Mouse (Mus musculus): ENCODE measurements at regions not wholly inside any gene's neighbourhood (a gene's known extent, or its start where the extent isn't known, plus 50 kb on each side); places are given as distances from the start of the nearest gene placed in this dataset.
"Not testable (repeated sequence)": the region's sequence is repeated elsewhere in the genome, so short reads cannot be mapped to it uniquely, and the experiment has no call there.

DNA sequence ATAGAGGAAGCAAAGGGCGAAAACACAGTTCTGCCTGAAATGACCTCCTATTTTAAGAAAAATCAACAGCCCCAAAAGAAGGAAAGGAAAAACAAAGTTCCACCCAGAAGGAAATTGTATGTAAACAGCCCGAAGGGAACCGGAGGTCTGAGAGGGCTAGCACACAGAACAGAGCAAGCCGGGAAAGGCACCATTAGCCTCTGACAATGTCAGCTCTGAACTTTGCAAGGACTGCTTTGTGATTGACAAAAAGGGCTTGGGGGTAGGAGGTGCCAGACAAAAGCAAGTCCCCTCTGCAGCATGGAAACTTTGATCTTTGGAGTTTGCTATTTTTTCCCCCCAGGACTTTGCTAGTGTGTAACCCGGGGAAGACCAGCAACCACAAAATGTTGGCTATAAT lies 86.8 kb upstream of the Slc25a13 start:
- no peak overlapping the region for H3K4me3 ChIP-seq (ENCODE audit: low read depth, low read length)
- H3K4me1 ChIP-seq (ENCODE audit: insufficient read depth, low read depth, low read length) = 0 out of 2 replicates have a peak, but pooled peaks cover 4% of the 10 kb centered on the region
- DNase-seq (ENCODE audit: low spot score) (peak; percentile 42), ATAC-seq (no peak)
- TF ChIP-seq CTCF (IDR thresholded peaks at IDR 0.05) (no peak), EP300 (IDR thresholded peaks at IDR 0.05) (no peak)
- H3K27ac ChIP-seq (ENCODE audit: low read length) = no peak overlapping the region
- H3K9me3 ChIP-seq (ENCODE audit: low read length) = no peaks in the 10 kb centered on the region
- no peaks in the 10 kb centered on the region for H3K36me3 ChIP-seq (ENCODE audit: insufficient read depth, low read length)
- 30% methylated on average over 5 of the region's 5 CpGs for WGBS
- no peak overlapping the region for H3K4me2 ChIP-seq (replicated peaks; ENCODE audit: low read depth, low read length)
- H3K9ac ChIP-seq (replicated peaks; ENCODE audit: low read depth) = no peak overlapping the region
- no peaks in the 10 kb centered on the region for H3K27me3 ChIP-seq (replicated peaks; ENCODE audit: insufficient read depth, low read length)

DNA sequence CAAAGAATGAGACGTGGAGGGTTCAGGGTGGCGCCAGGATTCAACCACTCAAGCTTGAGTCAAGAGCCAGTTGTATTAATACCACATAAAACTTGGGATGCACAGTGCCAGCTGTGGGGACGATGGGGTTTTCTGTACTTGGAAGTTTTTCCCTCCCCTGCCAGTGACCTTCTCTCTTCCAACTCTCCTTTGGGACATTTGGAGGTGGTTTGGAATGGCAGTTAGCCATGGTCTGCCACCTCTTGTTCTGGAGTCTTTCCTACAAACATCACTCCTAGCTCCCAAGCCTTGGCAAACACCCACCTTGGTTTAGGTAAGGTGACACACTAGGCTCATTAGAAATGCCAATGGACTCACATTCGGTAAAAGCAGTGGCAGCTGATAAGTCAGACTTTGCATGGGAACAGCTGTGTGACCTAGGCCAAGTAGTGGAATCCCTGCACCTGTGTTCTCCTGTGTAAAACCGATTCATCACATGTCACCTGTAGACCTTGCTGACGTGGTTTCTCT lies 84.1 kb upstream of the Slc25a13 start:
- 0 out of 2 replicates have a peak, but pooled peaks cover 4% of the 10 kb centered on the region for H3K4me1 ChIP-seq (ENCODE audit: insufficient read depth, low read depth, low read length)
- no peaks in the 10 kb centered on the region for H3K36me3 ChIP-seq (ENCODE audit: insufficient read depth, low read length)
- DNase-seq (ENCODE audit: low spot score) (no peak), ATAC-seq (no peak)
- H3K9me3 ChIP-seq (ENCODE audit: low read length) = no peaks in the 10 kb centered on the region
- no peak overlapping the region for H3K9ac ChIP-seq (replicated peaks; ENCODE audit: low read depth)
- H3K4me2 ChIP-seq (replicated peaks; ENCODE audit: low read depth, low read length) = no peak overlapping the region
- WGBS = 85% methylated on average over 6 of the region's 6 CpGs
- H3K27ac ChIP-seq (ENCODE audit: low read length) = no peak overlapping the region
- no peaks in the 10 kb centered on the region for H3K27me3 ChIP-seq (replicated peaks; ENCODE audit: insufficient read depth, low read length)
- no peak for TF ChIP-seq CTCF (IDR thresholded peaks at IDR 0.05)
- TF ChIP-seq EP300 (IDR thresholded peaks at IDR 0.05) = no peak
- no peak overlapping the region for H3K4me3 ChIP-seq (ENCODE audit: low read depth, low read length)

DNA sequence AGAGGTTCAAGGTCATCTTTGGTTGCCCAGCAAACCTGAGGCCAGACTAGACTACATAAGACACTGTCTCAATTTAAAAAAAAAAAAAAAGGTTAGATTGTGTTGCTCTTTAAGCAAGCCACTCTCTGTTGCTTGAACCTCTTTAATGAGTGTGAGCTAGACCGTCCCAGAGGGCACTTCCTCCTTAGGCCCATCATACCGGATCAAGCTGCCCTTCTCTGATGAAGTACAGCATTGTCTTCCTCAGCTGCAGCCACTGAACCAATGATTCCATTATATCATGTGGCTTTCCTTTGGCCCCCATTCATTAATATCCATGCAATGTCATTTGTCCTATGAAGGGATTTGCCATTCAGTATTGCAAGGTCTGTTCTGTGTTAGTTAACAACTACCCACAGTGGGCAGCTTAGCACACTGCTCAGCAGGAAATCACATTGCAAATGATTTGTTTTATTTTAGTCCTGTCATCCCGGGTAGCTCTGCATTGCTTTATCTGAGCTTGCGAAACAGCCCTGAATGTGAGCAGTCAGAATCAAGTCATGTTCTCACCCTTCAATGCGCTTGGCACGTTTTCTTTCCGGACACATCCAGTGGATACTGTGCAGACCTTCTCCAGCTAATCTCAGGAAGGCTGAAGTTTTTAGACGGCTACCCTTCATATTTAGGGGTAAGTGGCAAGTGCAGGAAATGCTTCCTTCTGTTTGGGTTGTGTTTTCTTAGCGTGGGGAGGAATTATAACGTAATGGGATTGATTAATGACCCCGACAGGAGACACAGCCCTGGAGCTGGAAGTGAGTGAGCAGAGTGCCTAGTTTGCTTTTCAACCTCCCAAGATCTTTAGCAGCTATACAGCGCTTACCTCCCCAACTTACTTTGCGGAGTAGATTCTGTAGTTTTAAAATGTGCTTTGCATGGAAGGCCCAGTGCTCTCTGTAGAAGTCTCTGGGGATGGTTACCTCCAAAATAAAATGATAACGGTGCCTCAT lies 82.2 kb upstream of the Slc25a13 start:
- H3K4me3 ChIP-seq (ENCODE audit: low read depth, low read length) = no peak overlapping the region
- 0 out of 2 replicates have a peak, but pooled peaks cover 4% of the 10 kb centered on the region for H3K4me1 ChIP-seq (ENCODE audit: insufficient read depth, low read depth, low read length)
- no peak overlapping the region; the same call in 1 of the 2 replicates for H3K4me2 ChIP-seq (replicated peaks; ENCODE audit: low read depth, low read length)
- TF ChIP-seq CTCF (IDR thresholded peaks at IDR 0.05) = no peak
- peak; percentile 31; the same call in 1 of the 2 replicates for TF ChIP-seq EP300 (IDR thresholded peaks at IDR 0.05)
- no peaks in the 10 kb centered on the region for H3K27me3 ChIP-seq (replicated peaks; ENCODE audit: insufficient read depth, low read length)
- no peak overlapping the region for H3K9ac ChIP-seq (replicated peaks; ENCODE audit: low read depth)
- 42% methylated on average over 14 of the region's 14 CpGs for WGBS
- ATAC-seq (peak; percentile 90), DNase-seq (ENCODE audit: low spot score) (peak; percentile 83)
- H3K9me3 ChIP-seq (ENCODE audit: low read length) = no peaks in the 10 kb centered on the region
- H3K27ac ChIP-seq (ENCODE audit: low read length) = no peak overlapping the region
- H3K36me3 ChIP-seq (ENCODE audit: insufficient read depth, low read length) = no peaks in the 10 kb centered on the region

DNA sequence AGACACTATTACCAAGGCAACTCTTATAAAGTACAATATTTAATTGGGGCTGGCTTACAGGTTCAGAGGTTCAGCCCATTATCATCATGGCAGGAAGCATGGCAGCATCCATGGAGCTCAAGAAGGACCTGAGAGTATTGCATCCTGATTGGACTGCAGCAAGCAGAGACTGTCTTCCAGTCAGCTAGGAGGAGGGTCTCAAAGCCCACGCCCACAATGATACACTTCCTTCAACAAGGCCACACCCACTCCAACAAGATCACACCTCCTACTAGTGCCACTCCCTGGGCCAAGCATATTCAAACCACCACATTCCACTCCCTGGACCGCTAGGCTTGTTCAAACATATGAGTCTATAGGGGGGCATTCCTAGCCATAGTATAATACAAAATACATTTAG lies 78.6 kb upstream of the Slc25a13 start:
- H3K9me3 ChIP-seq (ENCODE audit: low read length); H3K4me2 ChIP-seq (replicated peaks; ENCODE audit: low read depth, low read length); H3K9ac ChIP-seq (replicated peaks; ENCODE audit: low read depth); H3K27ac ChIP-seq (ENCODE audit: low read length); H3K4me3 ChIP-seq (ENCODE audit: low read depth, low read length); DNase-seq (ENCODE audit: low spot score); H3K4me1 ChIP-seq (ENCODE audit: insufficient read depth, low read depth, low read length); ATAC-seq; H3K27me3 ChIP-seq (replicated peaks; ENCODE audit: insufficient read depth, low read length); H3K36me3 ChIP-seq (ENCODE audit: insufficient read depth, low read length): not testable (repeated sequence)
- 74% methylated on average over 2 of the region's 2 CpGs for WGBS

DNA sequence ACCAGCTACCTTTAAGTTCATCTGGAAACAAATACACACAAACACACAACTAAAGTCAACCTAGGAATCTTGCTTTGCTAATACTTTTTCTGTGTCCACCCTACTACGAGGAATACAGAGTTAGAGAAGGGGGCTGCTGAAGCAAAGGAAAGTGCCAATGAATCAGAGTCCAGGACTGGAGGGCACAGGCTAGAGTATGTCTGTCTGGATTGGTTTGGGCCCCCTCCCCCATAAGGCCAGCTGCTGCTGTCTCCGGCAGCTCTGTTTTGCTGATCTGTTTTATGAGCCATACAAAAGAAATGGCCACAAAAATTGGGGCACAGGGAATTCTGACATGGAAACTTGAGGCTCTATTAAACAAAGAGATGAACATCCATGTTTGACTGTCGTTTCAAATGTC lies 74.8 kb upstream of the Slc25a13 start:
- TF ChIP-seq EP300 (IDR thresholded peaks at IDR 0.05) (no peak), CTCF (IDR thresholded peaks at IDR 0.05) (no peak)
- 63% methylated on average over 3 of the region's 3 CpGs for WGBS
- no peak overlapping the region for H3K4me3 ChIP-seq (ENCODE audit: low read depth, low read length)
- H3K27me3 ChIP-seq (replicated peaks; ENCODE audit: insufficient read depth, low read length) = no peaks in the 10 kb centered on the region
- ATAC-seq (no peak), DNase-seq (ENCODE audit: low spot score) (no peak)
- no peak overlapping the region for H3K27ac ChIP-seq (ENCODE audit: low read length)
- no peak overlapping the region for H3K4me2 ChIP-seq (replicated peaks; ENCODE audit: low read depth, low read length)
- H3K36me3 ChIP-seq (ENCODE audit: insufficient read depth, low read length) = no peaks in the 10 kb centered on the region
- H3K4me1 ChIP-seq (ENCODE audit: insufficient read depth, low read depth, low read length) = no peaks in the 10 kb centered on the region
- no peaks in the 10 kb centered on the region for H3K9me3 ChIP-seq (ENCODE audit: low read length)
- H3K9ac ChIP-seq (replicated peaks; ENCODE audit: low read depth) = no peak overlapping the region

DNA sequence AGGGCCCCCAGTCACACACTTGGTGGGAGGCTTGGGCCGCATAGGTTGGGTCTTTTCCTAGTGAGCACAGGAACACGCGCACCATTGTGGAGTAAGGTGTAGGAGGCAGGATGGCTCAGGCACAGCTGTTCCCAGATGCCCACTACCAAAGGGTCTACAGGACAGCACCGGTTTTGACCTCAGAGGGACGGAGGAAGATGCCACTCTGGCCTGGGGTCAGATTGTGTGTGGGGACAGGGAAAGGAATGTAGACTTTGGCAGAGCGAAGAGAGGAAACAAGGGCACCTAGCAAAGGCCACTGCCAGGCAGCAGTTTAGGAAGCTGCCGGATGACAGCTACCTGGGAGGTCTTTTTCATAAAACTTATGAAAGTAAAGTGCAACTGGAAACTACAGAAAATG lies 73.5 kb upstream of the Slc25a13 start:
- WGBS = 81% methylated on average over 7 of the region's 7 CpGs
- no peaks in the 10 kb centered on the region for H3K4me1 ChIP-seq (ENCODE audit: insufficient read depth, low read depth, low read length)
- ATAC-seq = no peak

More for the DNA sequence above, 73.5 kb upstream of the Slc25a13 start:
- Histone ChIP-seq H3K4me3 (ENCODE audit: low read depth, low read length) (no peak overlapping the region), H3K4me2 (replicated peaks; ENCODE audit: low read depth, low read length) (no peak overlapping the region), H3K27ac (ENCODE audit: low read length) (no peak overlapping the region), H3K27me3 (replicated peaks; ENCODE audit: insufficient read depth, low read length) (no peaks in the 10 kb centered on the region), H3K9ac (replicated peaks; ENCODE audit: low read depth) (no peak overlapping the region), H3K36me3 (ENCODE audit: insufficient read depth, low read length) (no peaks in the 10 kb centered on the region), H3K9me3 (ENCODE audit: low read length) (no peaks in the 10 kb centered on the region)
- no peak for DNase-seq (ENCODE audit: low spot score)
- TF ChIP-seq CTCF (IDR thresholded peaks at IDR 0.05) (no peak), EP300 (IDR thresholded peaks at IDR 0.05) (no peak)

Measured in lung, postnatal 0 days (tissue).